Mouse (Mus musculus): Measurements from ENCODE around the gene Irx5.

Gene Irx5

DNA sequence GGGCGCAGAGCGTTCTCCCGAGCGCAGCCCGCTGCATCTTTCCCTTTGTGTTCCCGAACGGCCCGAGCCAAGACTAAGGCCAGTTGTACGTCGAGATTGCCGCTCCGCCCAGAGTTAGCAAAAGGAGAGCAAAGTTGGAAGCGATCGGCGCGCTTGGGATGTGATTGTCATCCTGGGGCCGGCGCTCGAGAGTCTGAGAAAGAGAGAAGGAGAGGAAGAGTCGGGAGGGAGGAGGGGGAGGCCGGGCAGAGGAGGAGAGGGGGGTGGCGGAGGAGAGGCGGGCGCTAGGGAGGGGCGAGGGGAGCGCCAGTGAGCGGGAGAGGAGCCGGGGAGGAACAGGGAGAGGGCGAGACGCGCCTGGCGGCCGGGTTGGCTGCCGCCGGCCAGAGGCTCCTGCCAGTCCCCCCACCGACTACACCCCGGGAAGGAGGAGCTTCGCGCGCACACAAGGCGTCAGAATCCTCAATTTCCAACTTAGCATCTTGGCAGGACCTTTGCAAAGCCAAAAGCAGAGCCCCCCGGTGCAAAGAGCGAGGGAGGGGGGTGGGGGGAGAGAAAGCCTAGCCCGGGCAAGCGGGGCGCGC lies at the start of gene Irx5:
Gene Irx5, plus strand, starts transcription at position 228 of the 584 bp plus-strand sequence.
- DNase-seq, result peak; percentile 43

DNA sequence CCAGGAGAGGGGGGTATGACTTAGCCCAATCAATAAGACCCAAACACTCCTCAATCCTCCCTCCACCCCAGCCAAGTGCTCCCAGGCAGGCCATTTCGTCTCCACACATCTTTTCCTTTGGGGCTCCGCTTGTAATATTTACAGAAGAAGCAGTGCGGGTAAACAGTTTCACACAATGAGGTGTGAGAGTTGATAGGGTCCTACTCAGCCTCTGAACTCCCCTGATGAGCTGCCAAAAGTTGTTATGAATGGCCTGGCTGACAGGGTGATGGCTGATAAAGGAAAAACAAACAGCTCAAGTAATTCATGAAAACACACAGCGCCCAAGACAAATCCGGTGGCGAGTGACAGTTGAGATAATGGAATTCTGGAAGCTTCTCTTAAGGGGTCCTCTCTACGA lies 45.2 kb upstream of the Irx5 start:
- DNase-seq, result no peak

DNA sequence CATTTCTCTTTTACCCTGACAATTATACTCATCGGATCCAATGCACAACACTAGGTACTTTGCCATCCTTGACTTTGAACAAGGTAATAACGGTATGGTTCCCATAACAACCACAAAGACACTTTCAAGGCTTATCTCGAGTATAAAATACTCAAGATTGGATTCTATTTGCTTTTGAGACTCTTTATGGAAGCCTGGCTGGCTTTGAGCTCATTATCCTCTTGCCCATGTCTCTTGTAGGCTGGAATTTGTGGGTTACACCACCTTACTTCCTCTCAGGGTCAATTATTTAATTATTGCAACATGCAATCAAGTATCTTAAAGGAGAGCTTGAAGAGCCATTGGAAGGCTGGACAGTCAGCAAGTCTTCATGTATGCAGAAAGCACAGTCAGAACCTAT lies 43.7 kb upstream of the Irx5 start:
- no peak for DNase-seq

DNA sequence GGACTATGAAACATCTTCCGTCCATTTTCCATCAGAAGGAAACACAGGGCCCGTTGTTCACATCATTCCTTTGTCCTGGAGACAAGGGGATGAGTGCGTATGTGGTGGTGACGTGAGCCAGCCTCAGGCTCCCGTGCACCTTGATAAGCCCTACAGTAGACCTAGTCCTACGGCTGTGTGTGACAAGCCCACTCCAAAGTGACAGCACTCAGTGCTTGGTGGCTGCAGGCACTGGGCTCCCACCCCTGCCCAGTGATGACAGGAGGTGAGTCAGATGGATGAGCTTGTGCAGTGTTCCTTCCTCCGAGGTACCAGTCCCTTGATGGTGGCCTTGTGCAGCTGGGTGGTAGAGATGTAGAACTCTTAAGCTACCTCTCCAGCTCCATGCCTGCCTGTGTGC lies 33.7 kb upstream of the Irx5 start:
- no peak for DNase-seq

DNA sequence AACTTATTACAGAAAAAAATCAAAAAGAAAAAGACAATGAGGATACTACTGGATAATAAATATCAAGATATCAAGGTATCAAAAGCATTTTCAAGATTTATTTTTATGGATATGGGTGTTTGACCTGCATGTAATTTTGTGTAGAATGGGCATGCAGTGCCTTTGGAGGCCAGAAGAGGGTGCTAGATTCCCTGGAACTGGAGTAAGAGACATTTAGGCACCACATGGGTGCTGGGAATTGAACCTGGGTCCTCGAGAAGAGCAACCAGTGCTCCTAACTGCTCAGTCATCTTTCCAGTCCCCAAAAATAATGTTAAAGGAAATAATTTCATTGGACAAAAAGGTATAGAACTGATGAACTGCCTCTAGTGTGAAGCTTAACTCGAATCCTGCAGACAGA lies 30.2 kb upstream of the Irx5 start:
- DNase-seq, result no peak

DNA sequence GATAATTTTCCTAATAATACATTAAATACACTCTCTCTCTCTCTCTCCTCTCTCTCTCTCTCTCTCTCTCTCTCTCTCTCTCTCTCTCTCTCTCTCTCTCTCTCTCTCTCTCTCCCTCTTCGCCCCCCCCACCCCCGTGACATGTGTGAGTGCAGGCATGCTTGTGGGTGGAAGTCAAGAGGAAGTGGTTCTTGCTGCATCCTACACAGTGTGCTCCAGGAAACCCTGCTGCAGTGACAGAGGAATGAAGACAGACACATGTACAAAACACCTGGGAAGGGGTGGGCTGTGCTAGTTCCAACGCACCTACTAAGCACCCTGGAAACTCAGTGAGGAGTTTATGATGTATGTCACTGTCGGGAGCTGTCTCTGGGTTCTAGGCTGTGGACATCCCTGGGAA lies 28.2 kb upstream of the Irx5 start:
- DNase-seq, result no peak

DNA sequence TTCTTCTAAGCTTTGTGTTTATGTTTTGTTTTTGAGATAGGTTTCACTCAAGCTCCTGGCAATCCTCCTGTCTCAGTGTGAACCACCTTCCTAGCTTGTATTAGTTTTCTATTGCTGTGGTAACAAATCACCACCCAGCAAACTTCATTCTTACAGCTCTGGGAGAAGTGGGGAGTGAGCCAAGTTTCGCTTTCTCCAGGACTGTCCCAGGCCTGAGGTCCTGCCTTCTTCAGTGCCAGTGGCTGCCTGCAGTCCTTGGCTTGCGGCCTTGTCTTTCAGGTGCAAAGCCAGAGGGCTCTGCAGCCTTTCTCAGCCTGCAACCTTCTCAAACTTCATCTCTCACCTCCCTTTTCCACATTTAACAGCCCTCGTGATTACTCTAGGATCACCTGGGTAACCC lies 25.6 kb upstream of the Irx5 start:
- DNase-seq, result no peak

DNA sequence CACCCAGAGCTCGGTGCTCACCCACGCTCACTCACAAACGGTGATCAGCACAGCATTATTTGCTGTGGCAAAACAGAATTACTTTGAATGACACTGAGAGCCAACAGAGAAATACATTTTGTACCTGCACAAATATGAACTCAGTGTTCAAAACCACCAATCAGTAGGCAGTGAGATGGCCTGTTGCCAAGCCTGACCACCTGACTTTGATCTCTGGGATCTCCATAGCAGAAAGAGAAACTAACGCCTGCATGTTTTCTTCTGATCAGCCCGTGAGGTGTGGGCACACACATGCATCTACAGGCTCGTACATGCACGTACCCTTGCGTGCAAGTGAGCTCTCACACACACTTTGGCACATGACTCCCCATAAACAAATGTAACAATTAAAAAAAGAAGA lies 24.0 kb upstream of the Irx5 start:
- DNase-seq, result no peak

DNA sequence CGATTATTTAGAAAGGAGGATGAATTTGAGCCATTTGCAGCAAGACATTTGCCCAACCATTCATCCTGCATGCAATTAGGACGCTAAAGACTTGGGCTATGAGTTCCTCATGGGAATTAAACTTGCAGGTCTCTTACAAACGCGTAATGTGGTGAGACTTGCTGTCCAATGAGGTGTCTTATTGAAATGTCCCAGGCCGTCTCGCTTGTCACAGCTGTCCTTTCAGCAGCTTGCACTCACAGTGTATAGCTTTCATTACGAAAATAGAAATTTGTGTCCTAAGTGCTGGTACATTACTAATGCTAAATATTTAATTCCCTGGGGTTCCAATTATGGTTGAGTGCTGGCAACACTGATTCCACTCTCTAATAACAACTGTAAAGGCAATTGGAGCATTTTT lies 22.3 kb upstream of the Irx5 start:
- no peak for DNase-seq

DNA sequence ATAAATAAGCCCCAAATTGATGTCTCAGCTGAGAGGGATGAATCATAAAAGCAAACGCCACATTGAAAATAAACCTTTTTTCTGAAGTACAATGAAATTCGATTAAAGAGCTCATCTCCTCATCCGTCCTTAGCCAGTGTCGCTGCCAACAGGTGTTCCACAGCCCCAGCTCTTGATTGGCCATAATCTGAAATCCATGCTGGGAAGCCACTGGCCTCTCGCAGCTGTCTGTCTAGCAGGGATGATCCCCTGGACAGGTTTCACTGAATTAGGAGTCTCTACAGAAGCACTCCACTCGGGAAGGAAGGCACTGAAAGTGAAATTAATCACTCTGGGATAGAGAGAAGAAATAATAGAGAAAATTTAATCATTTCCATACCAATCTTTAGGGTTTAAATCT lies 21.4 kb upstream of the Irx5 start:
- no peak for DNase-seq

DNA sequence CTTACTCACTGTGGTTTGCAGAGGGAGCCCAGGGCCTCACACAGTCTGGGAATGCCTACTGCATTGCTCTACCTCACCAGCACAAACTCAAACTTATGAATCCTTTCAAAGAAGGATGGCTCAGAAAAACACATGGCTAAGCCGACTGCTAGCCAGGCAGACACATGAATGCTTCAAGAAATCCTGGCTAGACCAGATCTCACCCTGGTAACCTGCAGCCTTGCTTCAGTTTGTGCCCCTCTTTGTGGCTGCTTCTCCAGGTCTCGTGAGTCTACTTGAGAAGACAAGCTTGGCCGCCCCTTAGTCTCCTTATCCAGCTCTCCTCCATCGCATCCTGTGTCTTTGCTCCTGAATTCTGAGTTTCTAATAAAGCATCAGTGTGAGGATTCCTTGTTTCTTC lies 13.9 kb upstream of the Irx5 start:
- no peak for DNase-seq

DNA sequence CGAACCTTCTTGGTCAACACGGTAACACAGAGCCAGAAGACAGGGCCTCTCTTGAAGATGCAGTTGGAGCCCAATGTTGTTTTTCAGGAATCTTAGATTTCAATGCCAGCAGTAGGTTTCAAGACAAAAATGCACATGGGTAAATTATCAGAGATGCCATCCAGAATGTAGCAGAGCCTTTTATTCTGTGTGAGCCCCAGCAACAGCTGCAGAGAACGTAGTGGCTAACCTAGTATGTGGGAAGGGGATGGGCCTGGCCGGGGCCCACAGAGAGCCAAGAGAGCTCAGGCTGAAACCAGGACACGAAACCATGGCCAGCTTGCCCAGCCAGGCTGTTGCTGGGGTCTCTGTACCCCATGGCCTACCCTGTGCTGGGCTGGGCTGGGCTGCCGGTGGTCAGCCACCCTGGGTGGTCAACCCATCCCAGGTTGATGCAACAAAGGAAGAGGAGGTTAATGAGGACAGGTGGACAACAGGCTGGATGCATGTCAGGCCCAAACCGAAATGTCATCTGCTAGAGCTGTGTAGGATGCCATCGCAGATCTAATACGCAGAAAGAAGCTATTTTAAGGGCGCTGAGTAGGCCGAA lies 7.4 kb upstream of the Irx5 start:
- no peak for DNase-seq

DNA sequence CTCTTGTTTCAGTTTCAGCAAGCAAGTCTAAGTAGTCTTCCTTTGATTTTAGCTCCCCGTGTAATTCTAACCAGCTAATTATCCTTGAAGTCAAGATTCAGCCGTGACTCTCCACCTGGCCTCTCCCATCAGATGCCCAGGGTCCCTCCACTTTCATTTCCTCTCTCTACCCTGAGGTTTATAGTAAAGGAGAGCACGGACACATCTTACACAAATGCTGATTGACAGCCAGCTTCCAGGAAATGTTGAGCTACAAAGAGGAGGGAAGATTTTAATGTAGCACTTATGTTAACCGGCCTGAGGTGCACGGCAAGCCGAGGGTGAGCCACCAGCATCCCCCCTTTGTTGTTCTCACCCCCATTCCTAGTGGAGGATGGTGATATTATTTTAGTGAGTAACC lies 4.0 kb upstream of the Irx5 start:
- DNase-seq, result no peak

DNA sequence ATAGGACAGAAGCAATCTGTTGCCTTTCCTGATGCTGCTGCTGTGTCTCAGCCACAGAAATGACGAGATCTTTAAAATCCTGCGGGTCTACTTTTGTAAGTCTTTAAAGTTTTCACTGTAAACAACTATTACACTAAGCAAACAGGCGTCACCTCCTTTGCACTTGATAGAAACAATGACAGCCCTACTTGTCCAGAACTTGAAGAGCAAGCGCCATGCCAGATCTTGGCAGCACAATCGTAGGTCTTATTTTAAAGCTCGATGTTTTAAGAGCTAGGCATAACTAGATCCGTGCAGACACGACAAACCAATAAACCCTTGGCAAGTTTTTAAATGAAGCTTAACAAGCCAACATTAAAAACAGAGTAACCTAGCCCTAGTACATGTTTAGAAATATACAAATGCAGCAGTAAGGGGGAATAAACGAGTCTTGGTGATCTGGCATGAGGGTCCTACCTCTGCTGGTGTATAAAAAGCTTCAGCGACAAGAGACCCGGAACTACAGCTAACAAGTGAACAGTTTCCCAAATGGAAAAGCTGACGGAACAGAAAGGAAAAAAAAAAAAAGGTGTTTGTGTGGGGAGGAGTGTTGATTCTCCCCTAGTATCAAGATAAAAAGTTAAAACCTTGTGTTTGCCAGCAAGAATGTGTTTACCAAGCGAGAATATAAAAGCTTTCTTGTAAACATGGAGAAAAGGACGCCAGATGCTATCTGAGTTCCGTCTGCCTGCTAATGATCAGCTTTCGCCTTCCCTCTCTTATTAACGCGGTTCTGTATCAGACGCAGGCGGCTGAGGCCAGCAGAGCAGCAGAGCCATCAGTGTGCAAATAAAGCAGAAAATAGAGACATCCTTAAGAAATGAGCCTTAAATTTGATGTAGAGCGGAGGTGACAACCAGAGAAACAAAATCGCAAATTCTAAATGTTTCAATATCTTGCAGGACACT lies 2.6 kb upstream of the Irx5 start:
- DNase-seq, result peak; percentile 20

DNA sequence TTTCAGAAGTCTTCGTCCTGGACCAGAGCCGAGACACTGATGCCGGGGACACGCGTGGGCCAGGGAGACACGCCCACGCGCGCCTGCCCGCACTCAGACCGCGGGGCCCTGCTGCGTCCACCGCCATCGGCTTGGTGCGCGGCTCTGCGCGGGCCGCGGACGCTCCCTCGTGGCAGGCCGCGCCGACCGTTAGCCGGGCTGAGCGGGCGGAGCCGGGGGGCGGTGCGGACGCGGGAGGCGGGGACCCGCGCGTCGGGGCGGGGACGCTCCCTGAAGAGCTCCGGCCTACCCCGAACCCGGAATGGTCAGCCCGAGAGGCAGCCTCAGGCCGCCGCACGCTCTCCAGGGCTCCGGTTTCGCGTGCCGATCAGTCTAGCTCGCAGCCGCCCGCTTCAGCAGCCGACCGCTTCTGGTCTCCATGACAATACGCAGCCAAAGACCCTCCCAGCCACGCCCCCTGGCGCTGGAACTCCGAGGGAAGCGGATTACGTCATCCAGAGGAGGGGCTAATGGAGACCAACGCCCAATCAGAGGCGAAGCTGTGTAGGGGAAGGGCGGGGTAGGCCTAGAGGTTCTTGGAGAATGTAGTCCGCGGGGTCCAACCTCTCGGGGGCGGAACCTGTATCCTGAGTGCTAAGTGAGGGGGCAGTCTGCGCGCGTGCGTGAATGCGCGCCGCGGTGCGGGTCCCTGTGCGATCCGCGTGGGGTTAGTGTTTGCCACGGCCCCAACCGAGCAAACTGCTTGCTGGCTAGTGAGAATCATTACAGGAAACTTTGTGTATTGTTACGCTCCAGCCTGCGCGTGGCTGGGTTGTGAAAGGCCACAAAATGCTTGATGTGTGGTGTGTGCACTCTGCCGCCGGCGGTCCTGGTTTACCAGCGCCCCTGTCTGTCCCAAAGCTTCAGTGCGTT lies 1.5 kb upstream of the Irx5 start:
- DNase-seq, result peak; percentile 97

DNA sequence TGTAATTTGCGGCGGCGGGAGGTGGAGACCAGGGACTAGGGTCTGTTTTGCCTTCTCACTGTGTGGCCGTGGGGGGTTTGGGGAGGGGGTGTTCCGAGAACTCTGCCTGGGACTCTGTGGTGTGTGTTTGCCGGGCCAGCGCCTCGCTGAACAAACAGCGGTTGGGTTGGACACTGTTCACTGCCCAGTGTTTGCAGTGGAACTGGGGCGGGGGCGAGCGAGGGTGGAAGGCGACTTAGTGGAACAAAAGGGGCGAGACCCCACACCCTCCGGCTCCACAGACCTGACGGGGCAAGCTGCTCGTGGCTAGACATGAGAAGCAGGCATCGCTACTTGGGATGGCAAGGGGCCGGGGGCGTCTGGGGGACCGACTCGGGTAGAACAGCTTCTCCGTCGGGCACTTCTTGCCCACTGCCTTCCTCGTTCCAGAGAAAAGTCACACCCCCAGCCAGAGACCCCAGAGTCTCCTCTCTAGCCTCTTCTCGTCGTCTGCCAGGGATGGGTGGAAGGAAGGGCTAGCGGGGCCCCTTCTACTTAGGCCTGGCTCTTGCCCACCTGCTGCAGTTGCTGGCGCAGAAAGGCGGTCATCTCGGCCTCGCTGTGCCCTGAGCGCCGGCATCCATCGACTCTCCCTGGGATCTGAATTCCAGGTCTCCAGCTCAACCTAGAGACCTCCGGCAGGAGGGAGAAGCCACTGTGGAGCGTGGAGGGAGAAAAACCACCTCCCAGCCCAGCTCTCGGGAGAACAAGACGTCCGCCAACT lies 631 bp upstream of the Irx5 start:
- no peak for DNase-seq

DNA sequence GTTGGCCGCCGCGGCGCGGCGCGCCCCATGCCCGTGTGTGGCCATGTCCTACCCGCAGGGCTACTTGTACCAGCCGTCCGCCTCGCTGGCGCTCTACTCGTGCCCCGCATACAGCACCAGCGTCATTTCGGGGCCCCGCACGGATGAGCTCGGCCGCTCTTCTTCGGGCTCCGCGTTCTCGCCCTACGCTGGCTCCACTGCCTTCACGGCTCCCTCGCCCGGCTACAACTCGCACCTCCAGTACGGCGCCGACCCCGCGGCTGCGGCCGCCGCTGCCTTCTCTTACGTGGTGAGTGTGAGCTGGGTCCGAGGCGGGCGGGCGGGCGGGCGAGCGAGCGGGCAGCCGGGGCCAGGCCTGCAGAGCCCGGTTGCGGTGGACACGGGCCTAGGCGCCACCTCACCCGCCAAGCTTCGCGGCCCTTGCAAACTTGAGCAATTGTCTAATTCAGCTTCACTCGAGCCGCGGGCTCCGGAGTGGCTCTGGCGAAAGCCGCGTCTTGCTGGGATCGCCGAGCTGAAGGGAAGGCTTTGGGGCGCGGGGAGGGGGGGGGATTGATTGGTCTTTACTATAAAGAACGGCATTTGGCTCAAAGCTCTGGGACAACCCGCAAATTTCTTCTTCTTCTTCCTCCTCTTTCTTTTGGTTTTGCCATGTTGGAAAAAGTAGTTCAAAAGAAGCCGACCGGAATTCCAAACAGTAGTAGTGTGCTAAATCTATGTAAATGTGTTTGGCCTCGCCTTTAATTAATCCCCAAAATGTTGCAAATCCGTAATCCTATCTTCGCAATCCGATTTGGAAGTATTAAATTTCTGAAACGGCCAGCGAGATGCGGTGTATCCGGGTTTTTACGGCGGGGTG lies 945 bp downstream of the Irx5 start:
- DNase-seq, result peak; percentile 28

DNA sequence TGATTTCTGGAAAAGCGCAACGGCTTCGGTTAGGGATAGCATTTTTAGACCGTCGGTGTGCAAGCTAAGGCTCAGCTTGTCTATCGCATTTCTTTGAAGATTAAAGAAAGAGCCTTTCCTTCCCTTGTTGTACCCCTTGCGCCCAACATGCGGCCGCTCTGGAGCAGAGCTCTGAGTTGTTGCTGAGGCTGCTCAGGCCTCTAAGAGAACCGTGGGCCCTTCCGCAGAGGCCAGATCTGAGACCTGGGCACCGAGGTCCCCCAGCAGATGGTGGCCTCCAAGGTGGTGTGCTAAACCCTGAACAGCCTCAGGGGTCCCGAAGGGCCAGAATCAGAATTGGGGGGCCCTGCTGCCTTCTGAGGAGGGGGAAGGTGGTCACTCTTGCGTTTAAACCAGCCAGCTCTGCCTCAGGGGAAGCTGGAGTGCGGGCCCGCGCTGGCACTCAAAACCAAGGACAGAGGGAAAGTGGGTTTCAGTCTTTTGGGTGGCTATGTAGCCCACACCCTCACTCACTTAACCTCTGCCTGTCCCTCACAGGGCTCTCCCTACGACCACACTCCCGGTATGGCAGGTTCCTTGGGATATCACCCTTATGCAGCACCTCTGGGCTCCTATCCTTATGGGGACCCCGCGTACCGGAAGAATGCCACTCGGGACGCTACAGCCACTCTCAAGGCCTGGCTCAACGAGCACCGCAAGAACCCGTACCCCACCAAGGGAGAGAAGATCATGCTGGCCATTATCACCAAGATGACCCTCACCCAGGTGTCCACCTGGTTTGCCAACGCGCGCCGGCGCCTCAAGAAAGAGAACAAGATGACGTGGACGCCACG lies 1.8 kb downstream of the Irx5 start:
- DNase-seq, result no peak

DNA sequence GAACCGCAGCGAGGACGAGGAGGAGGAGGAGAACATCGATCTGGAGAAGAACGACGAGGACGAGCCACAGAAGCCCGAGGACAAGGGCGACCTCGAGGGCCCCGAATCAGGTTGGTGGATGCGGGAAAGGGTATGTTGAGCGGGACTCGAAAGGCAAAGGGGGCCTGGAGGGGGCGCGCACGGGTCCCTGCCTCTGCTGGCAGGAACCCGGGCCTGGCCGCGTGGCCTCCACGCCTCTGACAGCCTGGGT lies 2.3 kb downstream of the Irx5 start:
- DNase-seq, result no peak

DNA sequence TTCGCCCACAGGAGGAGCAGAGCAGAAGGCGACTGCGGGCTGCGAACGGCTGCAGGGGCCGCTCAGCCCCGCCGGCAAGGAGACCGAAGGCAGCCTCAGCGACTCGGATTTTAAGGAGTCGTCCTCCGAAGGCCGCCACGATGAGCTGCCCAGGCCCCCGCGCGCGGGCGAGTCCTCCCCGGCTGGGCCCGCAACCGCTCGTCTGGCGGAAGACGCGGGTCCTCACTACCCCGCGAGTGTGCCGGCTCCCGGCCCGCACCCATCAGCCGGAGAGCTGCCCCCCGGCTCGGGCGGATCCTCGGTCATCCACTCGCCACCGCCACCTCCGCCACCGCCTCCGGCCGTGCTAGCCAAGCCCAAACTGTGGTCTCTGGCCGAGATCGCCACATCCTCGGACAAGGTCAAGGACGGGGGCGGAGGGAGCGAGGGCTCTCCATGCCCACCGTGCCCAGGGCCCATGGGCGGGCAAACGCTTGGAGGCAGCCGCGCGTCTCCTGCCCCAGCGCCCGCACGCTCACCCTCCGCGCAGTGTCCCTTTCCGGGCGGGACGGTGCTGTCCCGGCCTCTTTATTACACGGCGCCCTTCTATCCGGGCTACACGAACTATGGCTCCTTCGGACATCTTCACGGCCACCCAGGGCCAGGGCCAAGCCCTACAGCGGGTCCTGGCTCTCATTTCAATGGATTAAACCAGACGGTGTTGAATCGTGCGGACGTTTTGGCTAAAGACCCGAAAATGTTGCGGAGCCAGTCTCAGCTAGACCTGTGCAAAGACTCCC lies 2.8 kb downstream of the Irx5 start:
- no peak for DNase-seq

Measured in cerebellum, adult 9-10 months (tissue).